Mouse (Mus musculus) embryonic fibroblast, embryonic 13.5 days (primary cell): ENCODE measurements around the gene Fkrp.

ENCODE experiments used
- CTCF ChIP-seq: IDR thresholded peaks from 2 replicates; pipeline ENCODE4 v1.5.1; 2011; ENCODE audit warnings: mild to moderate bottlenecking, control low read depth, low read length, moderate library complexity, borderline replicate concordance; ENCODE audit not compliant: insufficient read depth
- POLR2A ChIP-seq: IDR thresholded peaks from 2 replicates; pipeline ENCODE4 v1.6.1; 2011; ENCODE audit warnings: low read depth, mild to moderate bottlenecking, control low read depth, low read length, moderate library complexity

GRCm38 (mm10) chr7:16841561-16842560, 25.3 kb upstream of the Fkrp start:
- TF ChIP-seq CTCF (no peak), POLR2A (no peak)
